Mouse (Mus musculus): Measurements from ENCODE around the gene Acbd7.

Acbd7 gene

GRCm38 (mm10) chr2:3365127-3365526, 29.2 kb downstream of the Acbd7 start:
- DNase-seq (ENCODE audit: low read depth, low spot score): no peak

- DNase-seq (ENCODE audit: low read depth, low spot score): no peak
Measured at GRCm38 (mm10) chr2:3387105-3387860, 51.3 kb downstream of the Acbd7 start.

Data from embryo, embryonic 11.5 days (tissue).